Mouse (Mus musculus): ENCODE results near the gene Tmprss12. TPM values are rescaled to one million over a fixed set of nuclear protein-coding genes. Genes with fewer than 3 reads are reported as not detected.

Tmprss12 gene
- polyA plus RNA-seq, 1 experiment = not detected

DNA sequence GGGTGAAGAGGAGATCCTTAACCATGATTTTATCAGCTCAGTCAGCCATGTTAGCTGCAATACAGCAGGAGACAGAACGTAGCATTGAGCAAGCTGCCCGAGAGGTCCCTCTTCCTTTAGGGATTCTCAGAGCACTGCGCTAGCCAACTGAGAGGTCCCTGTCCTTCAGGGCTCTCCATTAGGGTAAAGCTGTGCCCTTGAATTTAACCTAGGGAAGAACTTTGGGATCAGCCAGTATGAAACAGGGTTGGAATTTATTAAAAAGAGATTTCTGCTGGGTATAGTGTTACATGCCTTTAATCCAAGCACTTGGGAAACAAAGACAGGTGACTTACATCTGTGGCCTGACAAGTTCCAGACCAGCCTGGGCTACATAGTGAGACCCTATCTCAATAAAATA, 3.1 kb upstream of the Tmprss12 start:
- Histone ChIP-seq H3K4me3 (replicated peaks; ENCODE audit: insufficient read depth, low read depth, low read length) (no peak overlapping the region), H3K27me3 (ENCODE audit: control insufficient read depth, insufficient read depth, low read length) (no peaks in the 10 kb centered on the region), H3K4me1 (ENCODE audit: control insufficient read depth, insufficient read depth, low read length) (no peaks in the 10 kb centered on the region), H3K27ac (ENCODE audit: insufficient read depth, low read length) (no peak overlapping the region)
- no peak for DNase-seq
- WGBS = 90% methylated on average over 3 of the region's 3 CpGs
- no peak for TF ChIP-seq CTCF (IDR thresholded peaks at IDR 0.05; ENCODE audit: borderline replicate concordance, insufficient read depth, low read depth, low read length)
- no peak for TF ChIP-seq POLR2A (IDR thresholded peaks at IDR 0.05; ENCODE audit: borderline replicate concordance, insufficient read depth, low read length)

DNA sequence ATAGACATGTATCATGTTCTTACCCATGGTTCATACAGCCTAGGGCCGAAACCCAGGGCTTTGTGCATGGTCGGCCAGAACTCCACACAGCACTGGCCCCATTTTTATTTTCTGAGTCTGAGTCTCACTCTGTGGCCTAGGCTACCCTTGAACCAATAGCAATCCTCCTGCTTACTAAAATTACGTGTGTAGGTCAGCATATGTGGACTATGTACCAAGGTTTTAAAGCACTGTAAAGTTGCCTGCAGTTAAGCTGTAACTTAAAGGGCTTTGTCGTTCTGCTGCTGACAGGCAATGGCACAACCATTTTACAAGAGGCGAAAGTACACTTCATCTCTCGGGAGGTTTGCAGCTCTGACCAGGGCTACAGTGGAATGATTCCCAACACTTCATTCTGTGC, 8.3 kb downstream of the Tmprss12 start:
- Histone ChIP-seq H3K27me3 (ENCODE audit: control insufficient read depth, insufficient read depth, low read length) (no peaks in the 10 kb centered on the region), H3K27ac (ENCODE audit: insufficient read depth, low read length) (no peak overlapping the region), H3K4me3 (replicated peaks; ENCODE audit: insufficient read depth, low read depth, low read length) (no peak overlapping the region), H3K4me1 (ENCODE audit: control insufficient read depth, insufficient read depth, low read length) (no peaks in the 10 kb centered on the region)
- no peak for DNase-seq
- no peak for TF ChIP-seq POLR2A (IDR thresholded peaks at IDR 0.05; ENCODE audit: borderline replicate concordance, insufficient read depth, low read length)
- no peak for TF ChIP-seq CTCF (IDR thresholded peaks at IDR 0.05; ENCODE audit: borderline replicate concordance, insufficient read depth, low read depth, low read length)
- 95% methylated on average over 6 of the region's 6 CpGs for whole genome bisulfite sequencing

GRCm38 (mm10) chr15:100290858-100291257, 10.2 kb downstream of the Tmprss12 start:
- DNase-seq = no peak
- WGBS = 56% methylated on average over 5 of the region's 5 CpGs
- H3K27ac ChIP-seq (ENCODE audit: insufficient read depth, low read length) = peak overlapping the region; percentile 50; the same call in 1 of the 2 replicates

GRCm38 (mm10) chr15:100292326-100292725, 11.7 kb downstream of the Tmprss12 start:
- TF ChIP-seq POLR2A (IDR thresholded peaks at IDR 0.05; ENCODE audit: borderline replicate concordance, insufficient read depth, low read length) (no peak), CTCF (IDR thresholded peaks at IDR 0.05; ENCODE audit: borderline replicate concordance, insufficient read depth, low read depth, low read length) (no peak)
- 53% methylated on average over 7 of the region's 7 CpGs for WGBS
- Histone ChIP-seq H3K4me3 (replicated peaks; ENCODE audit: insufficient read depth, low read depth, low read length) (no peak overlapping the region), H3K4me1 (ENCODE audit: control insufficient read depth, insufficient read depth, low read length) (no peaks in the 10 kb centered on the region), H3K27ac (ENCODE audit: insufficient read depth, low read length) (no peak overlapping the region), H3K27me3 (ENCODE audit: control insufficient read depth, insufficient read depth, low read length) (no peaks in the 10 kb centered on the region)
- DNase-seq = no peak

More at GRCm38 (mm10) chr15:100290858-100291257, 10.2 kb downstream of the Tmprss12 start:
- TF ChIP-seq POLR2A (IDR thresholded peaks at IDR 0.05; ENCODE audit: borderline replicate concordance, insufficient read depth, low read length) (no peak), CTCF (IDR thresholded peaks at IDR 0.05; ENCODE audit: borderline replicate concordance, insufficient read depth, low read depth, low read length) (no peak)
- H3K4me3 ChIP-seq (replicated peaks; ENCODE audit: insufficient read depth, low read depth, low read length) = no peak overlapping the region
- H3K4me1 ChIP-seq (ENCODE audit: control insufficient read depth, insufficient read depth, low read length) = no peaks in the 10 kb centered on the region
- no peaks in the 10 kb centered on the region for H3K27me3 ChIP-seq (ENCODE audit: control insufficient read depth, insufficient read depth, low read length)

- Histone ChIP-seq H3K27me3 (ENCODE audit: control insufficient read depth, insufficient read depth, low read length) (no peaks in the 10 kb centered on the region), H3K27ac (ENCODE audit: insufficient read depth, low read length) (no peak overlapping the region), H3K4me3 (replicated peaks; ENCODE audit: insufficient read depth, low read depth, low read length) (no peak overlapping the region), H3K4me1 (ENCODE audit: control insufficient read depth, insufficient read depth, low read length) (no peaks in the 10 kb centered on the region; the same call in 1 of the 2 replicates)
- TF ChIP-seq POLR2A (IDR thresholded peaks at IDR 0.05; ENCODE audit: borderline replicate concordance, insufficient read depth, low read length) (no peak), CTCF (IDR thresholded peaks at IDR 0.05; ENCODE audit: borderline replicate concordance, insufficient read depth, low read depth, low read length) (no peak)
- DNase-seq = no peak
- 98% methylated on average over 5 of the region's 5 CpGs for WGBS
Observed at GRCm38 (mm10) chr15:100297856-100298255, 17.2 kb downstream of the Tmprss12 start.

GRCm38 (mm10) chr15:100300499-100300898, 19.9 kb downstream of the Tmprss12 start:
- 83% methylated on average over 6 of the region's 6 CpGs for WGBS
- no peaks in the 10 kb centered on the region; the same call in none of the 2 replicates for H3K4me1 ChIP-seq (ENCODE audit: control insufficient read depth, insufficient read depth, low read length)
- TF ChIP-seq CTCF (IDR thresholded peaks at IDR 0.05; ENCODE audit: borderline replicate concordance, insufficient read depth, low read depth, low read length) = no peak
- H3K27me3 ChIP-seq (ENCODE audit: control insufficient read depth, insufficient read depth, low read length) = no peaks in the 10 kb centered on the region
- no peak for DNase-seq
- no peak overlapping the region for H3K4me3 ChIP-seq (replicated peaks; ENCODE audit: insufficient read depth, low read depth, low read length)
- H3K27ac ChIP-seq (ENCODE audit: insufficient read depth, low read length) = no peak overlapping the region

DNA sequence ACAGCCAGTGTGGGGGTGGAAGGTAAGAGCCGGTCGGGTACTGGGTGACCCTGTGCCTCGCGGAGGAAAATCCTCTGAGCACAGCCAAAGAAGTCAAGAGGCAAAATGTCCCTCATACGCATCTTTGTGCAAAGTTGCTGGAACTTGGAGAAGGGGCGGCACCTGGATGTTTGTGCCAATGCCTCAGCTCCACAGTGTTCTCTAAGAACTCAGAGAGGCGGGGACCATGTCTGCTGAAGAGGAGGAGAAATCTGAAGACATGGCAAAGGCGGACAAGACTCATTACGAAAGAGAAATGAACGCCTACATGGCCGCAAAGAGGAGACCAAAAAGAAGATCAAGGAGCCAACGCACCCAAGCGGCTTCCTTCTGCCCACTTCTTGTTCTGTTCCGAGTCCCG, 20.9 kb downstream of the Tmprss12 start:
- TF ChIP-seq CTCF (IDR thresholded peaks at IDR 0.05; ENCODE audit: borderline replicate concordance, insufficient read depth, low read depth, low read length) = no peak
- TF ChIP-seq POLR2A (IDR thresholded peaks at IDR 0.05; ENCODE audit: borderline replicate concordance, insufficient read depth, low read length) = no peak
- Histone ChIP-seq H3K4me1 (ENCODE audit: control insufficient read depth, insufficient read depth, low read length) (no peaks in the 10 kb centered on the region; the same call in none of the 2 replicates), H3K27ac (ENCODE audit: insufficient read depth, low read length) (no peak overlapping the region), H3K4me3 (replicated peaks; ENCODE audit: insufficient read depth, low read depth, low read length) (peak overlapping the region; percentile 10), H3K27me3 (ENCODE audit: control insufficient read depth, insufficient read depth, low read length) (no peaks in the 10 kb centered on the region)
- no peak for DNase-seq
- 66% methylated on average over 15 of the region's 15 CpGs for WGBS

DNA sequence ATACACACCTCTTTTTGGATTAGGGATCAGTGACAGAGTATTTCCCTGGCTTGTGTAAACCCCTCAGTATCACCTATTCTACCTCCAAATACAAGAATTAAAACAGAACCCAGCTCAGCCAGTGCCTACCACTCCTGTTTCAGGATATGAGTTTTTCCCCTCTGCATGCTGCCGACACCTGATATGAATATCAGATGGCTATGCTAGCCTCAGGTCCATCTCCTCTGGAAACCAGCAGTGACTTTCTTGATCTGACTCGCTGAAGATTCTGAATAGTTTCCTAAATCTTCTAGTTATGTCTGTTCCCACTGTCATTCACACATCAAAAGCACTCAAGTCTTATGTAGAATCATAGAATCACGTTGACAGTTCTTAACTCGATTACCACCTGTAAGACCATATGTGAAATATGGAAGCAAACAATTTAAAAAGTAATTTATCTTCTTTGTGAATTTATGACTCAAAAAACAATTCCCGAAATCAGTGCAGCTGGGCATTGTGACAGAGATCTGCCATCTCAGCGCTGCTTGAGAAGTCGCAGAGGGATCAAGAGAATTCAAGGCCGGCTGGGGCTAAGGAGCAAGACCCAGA, 22.9 kb downstream of the Tmprss12 start:
- Histone ChIP-seq H3K4me1 (ENCODE audit: control insufficient read depth, insufficient read depth, low read length) (no peaks in the 10 kb centered on the region; the same call in none of the 2 replicates), H3K27ac (ENCODE audit: insufficient read depth, low read length) (peak overlapping the region; percentile 97), H3K27me3 (ENCODE audit: control insufficient read depth, insufficient read depth, low read length) (no peaks in the 10 kb centered on the region), H3K4me3 (replicated peaks; ENCODE audit: insufficient read depth, low read depth, low read length) (peak overlapping the region; percentile 77)
- WGBS = 28% methylated on average over 8 of the region's 8 CpGs
- no peak for DNase-seq
- TF ChIP-seq POLR2A (IDR thresholded peaks at IDR 0.05; ENCODE audit: borderline replicate concordance, insufficient read depth, low read length) = no peak
- TF ChIP-seq CTCF (IDR thresholded peaks at IDR 0.05; ENCODE audit: borderline replicate concordance, insufficient read depth, low read depth, low read length) = no peak
